Mouse (Mus musculus): ENCODE results near the gene Cplx3.

DNA sequence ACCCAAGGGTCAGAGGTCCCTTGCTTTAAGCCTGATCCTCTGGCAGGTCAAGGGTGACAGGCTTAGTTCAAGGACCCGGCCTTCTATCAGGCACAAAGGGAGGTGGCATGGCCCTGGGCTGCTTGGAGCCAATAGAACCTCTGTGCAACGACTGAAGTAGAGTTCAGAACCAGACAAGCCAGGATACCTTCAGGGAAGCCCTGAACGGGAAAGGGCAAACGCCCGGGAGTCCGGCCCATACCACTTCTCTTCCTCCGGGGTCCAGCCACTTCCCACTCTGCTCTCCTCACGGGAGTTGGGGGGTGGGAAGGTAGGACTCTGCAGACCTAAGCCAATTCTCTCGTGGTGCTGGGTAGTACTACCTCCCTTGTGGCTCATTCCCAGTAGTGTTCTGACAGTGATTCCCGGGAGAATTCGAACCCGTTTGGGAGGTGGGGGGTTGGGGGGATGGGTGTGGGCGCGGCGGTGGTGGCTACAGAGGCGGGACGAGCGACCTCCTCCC is 38.4 kb upstream of the Cplx3 start:
- TF ChIP-seq CTCF (IDR thresholded peaks at IDR 0.05; ENCODE audit: low read depth) (no peak), EP300 (IDR thresholded peaks at IDR 0.05; ENCODE audit: low read depth) (no peak)
